Mouse (Mus musculus): ENCODE measurements around the gene A830018L16Rik.
A peak's percentile ranks its signal among the peaks of the same experiment; 100 is the strongest.

The A830018L16Rik gene

DNA sequence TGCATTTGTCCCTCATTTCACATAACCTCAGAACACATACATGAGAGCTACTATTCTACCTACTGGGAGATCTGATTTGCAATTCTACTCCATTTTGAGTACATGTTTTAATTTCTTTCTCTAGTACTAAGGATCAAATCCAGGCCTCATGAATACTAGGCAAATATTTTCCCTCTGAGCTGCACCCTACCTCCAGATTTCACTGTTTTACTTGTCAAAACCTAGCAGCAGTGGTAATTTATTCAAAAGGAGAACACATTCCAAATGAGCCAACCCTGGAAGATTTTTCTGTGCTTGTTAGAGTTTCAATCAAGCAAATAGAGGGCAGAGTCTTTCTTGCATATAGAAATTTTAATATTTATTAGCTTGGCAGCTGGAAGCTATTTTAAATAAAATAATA is 238.9 kb downstream of the A830018L16Rik start:
- no peak for DNase-seq

DNA sequence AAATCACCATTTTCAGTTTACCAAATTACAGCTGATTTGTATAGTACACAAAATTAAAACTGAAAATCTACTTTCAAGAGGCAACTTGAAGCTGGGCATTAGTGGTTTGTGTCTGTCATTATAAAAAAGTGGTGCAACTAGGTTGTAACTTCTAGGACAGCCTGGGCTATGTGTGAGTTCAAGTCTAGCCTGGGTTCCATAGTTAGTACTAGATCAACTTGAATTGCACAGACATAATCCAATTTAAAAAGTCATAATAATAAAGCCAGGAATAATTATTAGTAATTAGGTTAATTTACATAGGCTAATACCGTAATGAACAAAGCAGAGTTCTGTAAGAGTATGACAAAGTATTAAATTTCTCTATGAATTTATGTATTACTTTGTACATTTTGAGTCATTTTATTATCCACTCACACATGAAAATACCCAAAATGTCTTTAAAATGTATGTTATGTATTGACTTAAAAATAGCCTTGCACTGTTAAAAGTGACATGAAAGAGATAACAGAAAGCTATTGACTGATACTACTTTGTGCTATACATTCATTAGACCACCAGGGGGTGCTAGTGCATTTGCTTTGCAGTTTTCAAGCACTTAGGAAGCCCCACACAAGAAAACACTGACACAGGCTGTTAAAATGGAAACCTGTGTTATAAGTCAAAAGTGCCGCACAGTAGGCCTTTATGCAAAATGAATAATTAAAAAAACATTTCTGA is 243.6 kb downstream of the A830018L16Rik start:
- peak; percentile 33 for DNase-seq

DNA sequence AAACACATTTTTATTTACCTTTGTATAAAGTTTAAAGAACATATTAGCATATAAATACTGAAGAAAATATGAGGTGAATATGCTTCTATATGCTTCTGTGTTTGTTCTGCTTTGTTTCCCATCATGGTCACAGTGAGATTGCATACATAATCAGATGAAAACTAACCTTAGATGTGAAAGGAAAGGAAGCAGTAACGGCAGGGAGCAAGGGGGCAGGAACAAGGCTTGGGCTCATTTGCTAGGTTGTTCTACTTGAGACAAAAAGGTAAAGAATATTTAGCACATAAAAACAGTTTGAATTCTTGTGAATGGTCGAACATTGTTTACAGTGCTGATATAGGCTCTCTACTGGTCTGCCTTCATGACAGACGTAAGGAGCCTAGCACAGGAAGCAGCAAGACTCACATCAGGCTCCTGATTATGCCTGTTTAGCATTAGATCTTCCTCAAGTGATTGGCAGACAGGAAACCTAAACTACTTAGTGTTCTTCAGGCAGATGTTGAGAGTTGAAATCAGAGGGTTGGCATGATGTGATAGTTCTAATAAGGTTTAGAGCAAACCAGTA is 244.2 kb downstream of the A830018L16Rik start:
- no peak for DNase-seq

DNA sequence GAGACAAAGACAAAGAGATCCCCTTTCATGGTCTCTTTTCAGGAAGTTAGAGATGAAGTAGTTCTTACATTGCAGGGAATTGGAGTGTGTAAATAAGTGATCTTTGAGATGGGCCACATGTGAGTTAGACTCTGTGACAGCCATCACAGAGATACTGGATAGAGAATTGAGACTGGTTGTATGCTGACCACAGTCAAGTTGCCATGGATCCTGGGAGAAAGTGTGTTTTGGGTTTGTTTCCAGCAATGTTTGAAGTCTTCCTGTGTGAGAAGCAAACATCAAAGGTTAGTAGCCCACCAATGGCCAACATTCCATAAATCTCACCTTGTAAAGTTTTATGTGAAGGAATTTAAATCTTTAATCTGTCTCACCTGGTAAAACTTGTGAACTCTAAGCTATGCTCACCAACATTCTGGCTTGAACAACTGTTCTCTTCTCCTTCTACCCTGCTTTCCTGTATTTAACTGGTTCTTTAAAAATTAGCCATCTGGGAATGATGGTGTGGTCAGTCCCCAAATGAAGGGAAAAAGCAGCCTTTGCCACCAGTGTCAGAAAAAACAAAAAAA is 330.9 kb downstream of the A830018L16Rik start:
- no peak for DNase-seq

DNA sequence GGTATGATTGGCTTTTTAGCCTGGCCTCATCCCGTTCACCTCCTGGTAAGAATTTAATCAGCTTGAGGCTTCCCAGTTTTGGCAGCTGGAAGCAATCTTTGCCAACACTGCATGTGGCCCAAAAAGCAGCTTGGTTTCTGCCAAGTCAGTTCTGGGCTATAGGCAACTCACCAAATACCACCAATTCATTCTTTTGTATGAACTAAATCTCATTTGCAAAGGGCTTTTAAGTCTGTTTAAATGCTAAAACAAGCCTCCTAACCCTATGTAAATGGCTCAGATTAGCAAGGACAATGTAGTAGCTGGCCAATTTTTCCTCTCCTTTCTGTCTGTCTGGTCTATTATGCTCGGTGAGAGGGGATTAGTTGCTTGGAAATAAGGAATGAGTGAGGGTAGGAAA is 334.5 kb downstream of the A830018L16Rik start:
- no peak for DNase-seq

DNA sequence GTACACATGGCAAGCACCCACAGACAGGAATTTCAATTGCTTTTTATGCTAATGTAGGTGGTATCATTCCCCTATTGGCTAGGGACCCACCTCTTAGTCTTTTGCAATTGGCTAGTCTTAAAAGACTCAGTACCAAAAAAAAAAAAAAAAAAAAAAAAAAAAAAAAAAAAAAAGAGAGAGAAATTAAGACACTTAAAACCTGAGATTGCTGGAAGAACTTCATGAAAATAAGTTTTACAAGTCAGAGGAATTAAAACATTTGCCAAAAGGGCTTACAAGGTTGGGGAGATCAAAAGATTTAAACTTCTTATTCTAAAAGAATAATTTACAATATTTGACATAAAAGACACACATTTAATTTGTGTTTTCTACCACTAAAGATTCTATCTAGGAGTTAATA is 336.2 kb downstream of the A830018L16Rik start:
- DNase-seq = no peak

DNA sequence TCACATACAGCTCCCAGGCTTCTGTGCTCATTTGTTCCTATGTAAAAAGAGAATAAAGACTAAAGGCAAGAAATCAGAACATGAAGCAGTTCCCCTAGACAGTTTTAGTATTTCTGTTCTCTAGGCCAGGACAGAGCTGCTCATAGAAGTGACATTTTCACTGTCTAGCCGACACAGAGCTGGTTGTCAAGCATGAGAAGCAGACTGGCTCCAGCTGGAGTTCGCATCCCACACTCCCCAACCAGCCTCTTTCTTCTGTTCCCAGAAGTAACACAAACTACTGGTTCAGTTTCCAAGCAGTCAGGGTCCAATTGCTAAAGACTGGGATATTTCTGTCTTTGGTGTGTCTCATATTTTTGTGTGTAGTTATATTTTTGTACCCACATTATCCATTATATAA is 336.7 kb downstream of the A830018L16Rik start:
- no peak for DNase-seq

DNA sequence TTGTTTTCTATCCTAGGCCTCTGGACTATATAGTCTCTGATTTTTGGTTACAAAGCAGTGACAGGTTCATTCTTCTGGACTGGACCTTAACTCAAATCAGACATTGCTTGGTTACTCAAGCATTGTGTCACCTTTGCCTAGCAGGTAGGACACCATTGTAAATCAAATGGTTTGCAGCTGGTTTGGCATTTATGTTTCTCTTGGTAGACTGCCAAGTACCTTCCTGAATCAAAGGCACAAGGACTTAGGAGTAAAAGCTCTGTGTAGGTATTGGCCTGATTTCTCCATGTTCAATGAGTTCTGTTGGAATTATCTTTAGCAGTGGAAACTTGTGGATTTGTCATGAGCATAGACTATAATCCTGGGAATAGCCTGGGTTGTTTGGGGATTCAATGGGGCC is 338.1 kb downstream of the A830018L16Rik start:
- DNase-seq = no peak

DNA sequence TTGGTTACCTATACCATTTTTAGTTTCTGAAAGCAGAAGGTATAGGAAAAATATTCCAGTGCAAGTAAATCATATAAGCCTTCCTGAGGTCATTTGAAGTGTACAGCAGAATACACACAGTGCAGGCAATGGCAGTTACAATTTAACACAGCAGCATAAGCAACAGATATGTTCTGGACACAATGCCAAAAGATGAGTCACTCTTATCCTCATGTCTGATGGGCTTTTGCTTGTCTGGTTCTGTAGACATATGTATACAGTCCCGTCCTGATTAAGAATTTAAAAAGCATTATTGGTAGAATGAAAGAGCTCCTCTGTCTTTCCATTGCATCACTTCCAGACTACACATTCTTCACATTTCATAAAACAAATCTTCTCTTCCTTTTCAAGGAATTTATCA is 374.4 kb downstream of the A830018L16Rik start:
- no peak for DNase-seq

DNA sequence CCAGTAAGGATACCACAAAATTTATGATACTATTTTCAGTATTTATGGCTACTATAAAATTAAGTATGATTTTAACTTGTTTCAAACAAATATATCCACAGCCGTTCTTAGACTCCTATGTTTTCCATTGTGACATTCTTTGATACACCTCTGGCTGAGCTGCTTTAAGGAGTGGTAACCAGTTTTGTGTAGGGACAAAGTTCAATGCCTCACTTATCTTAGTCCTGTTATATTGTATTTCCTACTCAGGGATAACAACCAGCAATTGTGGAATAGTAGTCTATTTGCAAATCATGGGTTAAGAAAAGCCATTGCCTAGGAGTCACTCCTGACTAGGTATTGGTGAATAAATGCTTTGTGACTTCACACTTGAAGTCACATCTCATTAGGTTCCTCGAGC is 378.9 kb downstream of the A830018L16Rik start:
- DNase-seq = no peak

DNA sequence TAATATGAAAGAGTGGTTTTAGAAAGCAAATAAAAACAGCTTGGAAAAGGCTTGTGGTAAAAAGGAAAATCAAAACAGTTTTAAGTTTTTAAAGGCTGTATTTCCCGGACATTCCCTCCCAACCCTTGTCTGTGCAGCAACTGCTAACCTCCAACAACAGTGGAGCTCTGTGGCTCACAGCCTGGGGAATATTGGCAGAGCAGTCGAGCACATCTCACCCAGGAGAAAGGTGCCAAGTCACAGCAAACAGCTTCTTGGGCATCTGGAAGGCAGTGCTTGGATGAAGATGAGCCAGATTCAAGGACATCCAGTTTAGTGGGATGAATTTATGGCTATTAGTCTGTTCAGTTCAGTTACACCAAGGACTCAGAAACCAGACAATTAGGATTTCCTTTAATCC is 381.8 kb downstream of the A830018L16Rik start:
- DNase-seq = peak; percentile 5

DNA sequence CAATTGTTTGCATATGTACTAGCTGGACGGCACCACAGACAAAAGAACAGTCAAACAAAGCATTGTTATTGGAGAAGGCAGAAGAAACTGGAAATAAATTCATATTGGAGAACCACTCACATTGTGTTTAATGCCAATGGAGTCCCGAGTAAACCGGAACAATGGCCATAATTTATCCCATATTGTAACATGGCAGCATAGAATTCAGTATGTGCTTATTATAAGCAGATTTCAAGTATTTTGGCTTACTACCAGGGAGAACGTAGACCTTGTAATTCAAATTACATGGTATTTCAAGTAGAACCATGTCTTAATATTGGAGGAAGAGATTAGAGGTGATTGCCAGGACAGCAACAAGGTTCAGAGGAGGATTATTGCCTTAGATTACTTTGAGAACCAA is 458.9 kb downstream of the A830018L16Rik start:
- no peak for DNase-seq

DNA sequence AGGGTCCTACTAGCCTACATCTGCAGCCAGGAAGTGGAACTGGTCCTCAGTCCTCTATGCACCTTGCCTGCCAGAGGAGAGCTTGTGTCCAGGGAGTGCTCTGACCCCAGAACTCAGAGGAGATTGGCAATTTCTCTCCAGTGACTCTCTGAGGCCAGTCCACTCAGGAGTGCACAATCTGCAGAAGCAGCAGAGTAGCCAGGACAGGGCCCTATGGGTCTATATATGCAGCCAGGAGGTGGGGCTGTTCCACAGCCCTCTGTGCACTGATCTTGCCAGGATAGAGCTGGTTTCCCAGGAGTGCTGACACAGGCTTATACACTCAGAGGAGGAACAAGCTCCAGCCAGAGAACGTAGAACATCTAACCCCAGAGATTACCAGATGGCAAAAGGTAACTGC is 459.7 kb downstream of the A830018L16Rik start:
- DNase-seq = no peak

DNA sequence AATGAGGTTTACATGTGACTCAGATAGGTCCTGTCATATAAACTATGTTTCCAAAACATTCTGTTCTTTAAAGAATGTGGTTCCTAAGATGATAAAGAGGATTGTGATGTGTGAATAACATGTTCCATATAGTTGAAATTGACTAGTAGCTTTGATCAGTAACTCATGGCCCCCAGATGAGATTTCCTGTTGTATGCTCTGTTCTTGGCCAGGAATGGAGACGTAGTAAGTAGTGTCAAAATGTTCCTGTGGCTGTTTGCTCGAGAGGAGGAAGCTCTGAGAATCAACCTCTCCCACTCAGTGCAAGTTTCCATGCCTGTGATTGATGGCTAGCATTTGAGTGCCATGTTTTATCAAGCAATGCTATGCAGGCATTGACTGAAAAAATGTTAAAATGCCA is 467.8 kb downstream of the A830018L16Rik start:
- no peak for DNase-seq

DNA sequence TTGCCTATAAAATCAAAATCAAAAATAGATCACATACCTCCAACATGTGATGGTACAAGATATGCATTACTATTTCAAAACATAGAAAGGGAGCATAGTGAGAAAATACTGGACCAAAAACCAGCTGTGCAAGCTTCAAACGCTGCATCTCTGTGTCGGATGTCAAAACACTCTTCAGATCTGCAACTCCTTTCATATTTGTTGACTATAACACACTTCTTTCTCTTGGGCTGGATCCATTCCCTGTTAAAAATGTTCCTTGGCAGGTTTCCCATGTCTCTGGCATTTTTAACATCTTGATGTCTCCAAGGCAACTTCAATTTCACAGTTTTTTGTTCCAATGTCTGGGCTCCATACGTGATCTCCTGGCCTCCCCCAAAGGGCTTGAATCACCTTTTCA is 481.8 kb downstream of the A830018L16Rik start:
- DNase-seq = peak; percentile 2

DNA sequence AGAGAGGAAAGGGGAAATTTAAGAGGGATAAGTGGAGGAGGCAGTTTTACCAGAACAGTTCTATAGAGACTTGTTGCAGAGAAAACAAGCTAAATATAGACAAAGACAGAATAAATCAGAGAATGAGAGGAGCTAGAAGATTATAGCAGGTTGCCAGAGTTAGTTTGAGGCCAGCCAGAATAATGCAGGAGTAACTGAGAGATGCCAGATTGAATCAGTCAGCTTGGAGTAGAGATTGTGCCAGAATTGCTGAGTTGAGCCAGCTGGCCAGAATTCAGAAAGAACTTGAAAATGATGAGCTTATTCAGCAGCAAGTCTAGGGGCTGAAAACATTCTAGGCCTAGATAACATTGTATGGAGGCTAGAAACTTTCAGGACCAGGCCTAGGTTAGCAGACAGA is 502.0 kb downstream of the A830018L16Rik start:
- DNase-seq = no peak

DNA sequence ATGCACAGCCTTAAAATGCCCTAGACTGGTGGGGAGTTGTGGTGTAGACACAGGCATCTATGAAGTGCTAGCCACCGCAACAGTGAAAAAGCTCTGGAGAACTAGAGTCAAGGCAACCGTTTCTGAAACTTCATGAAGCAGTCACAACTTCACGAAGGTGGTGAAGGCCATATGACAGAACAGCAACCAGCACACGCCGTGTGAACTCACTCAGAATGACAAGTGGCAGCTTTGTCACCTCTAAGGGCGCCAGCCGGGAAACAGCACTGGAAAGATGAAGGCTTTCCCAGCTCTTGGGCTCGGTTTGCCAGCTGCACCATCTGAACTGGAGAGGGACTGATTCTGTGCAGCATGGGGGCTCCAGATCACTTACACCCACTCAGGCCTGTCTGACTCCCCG is 523.1 kb downstream of the A830018L16Rik start:
- DNase-seq = no peak

DNA sequence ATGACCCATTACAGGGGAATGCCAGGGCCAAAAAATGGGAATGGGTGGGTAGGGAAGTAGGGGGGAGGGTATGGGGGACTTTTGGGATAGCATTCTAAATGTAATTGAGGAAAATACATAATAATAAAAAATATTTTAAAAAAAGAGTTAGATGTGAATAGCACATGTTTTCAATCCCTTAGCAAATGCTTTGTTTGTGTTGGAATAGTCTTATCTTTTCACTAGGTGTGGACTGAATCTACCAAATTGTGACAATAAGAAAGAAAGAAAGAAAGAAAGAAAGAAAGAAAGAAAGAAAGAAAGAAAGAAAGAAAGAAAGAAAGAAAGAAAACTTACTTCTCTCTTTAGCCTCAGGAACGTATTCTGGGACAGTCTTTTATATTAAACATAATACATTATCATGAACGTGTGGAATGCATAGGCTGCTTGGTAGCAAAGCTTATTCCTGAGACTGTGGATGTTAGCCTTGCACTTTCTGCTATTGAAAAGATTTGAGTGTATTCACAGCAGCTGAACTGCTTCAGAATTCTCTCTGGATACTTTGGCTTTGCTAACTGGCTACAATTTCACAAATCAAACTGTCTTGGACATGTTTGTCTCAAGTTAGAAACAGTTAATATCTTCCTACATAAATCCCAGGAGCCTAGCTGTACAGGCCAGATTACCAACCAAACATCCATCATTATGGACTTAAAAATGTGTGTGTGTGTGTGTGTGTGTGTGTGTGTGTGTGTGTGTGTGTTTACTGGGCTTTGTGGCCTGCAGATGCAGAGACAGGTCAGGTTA is 545.7 kb downstream of the A830018L16Rik start:
- DNase-seq = no peak

DNA sequence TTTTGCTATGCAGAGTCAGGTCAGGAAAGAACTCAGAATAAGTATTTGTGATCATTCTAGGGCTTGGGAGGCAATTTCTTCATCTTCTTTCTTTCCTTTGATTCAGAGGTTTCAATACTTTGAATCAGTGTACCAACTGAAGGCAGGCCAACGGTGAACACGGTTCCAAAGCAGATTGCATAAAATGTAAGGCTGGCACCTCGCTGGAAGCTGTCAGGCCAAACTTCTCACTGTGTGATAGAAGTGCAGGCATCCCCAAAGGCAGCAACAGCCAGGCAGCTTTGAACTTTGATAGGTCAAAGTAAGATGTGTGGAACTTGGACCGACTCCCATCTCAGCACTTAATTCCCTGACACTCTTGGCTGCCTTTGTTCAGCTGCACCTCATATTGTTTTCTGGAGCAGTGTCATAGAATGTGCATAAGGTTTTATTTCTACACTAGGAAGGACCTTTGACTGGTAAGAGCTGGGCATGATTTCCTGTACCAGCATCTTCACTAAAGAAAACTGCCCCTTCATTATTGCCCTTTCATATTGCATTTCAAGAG is 568.8 kb downstream of the A830018L16Rik start:
- no peak for DNase-seq

DNA sequence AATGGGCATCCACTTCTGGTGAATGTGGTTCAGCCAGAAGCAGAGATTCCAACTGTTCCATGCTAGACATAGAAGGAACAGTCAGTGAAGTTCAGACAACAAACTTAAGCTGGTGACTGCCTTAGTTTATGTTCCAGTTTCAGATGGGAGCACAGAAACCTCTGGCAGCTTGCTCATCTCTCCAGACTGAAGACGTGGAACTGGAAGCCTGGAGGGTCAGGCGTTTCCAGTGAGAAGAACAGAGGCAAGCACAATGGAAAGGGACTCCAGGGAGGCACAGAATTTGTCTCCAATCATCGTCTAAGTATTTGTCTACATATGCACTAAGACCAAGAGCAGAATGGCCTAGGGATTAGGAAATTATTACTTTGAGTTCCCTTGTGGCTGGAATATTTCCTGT is 576.1 kb downstream of the A830018L16Rik start:
- DNase-seq = no peak

DNA sequence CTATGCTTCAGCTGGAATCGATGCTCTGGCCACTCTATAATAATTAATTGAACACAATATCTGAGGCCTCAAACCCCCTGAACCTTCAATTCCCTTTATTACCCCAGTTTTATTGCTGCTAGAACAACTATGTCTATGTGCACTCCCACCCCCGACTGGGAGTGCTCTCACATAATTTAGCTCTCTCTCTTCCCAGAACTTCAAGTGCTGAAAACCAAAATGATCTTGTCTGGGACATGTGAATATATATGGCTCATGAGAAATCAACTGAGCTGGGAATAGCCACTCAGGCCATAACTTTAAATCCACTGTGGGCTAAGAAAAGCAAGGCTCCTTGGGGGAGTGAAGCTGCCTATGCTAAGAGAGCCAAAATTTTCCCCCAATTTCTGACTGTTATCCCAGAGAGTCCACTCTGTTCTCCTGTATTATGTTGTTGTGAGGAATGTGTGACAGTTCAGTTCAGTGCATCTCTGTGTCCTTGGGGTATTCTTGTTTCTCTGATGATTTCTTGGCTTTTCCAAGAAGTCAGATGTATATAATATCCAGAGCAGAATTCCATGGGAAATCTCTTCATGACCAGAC is 582.5 kb downstream of the A830018L16Rik start:
- no peak for DNase-seq

DNA sequence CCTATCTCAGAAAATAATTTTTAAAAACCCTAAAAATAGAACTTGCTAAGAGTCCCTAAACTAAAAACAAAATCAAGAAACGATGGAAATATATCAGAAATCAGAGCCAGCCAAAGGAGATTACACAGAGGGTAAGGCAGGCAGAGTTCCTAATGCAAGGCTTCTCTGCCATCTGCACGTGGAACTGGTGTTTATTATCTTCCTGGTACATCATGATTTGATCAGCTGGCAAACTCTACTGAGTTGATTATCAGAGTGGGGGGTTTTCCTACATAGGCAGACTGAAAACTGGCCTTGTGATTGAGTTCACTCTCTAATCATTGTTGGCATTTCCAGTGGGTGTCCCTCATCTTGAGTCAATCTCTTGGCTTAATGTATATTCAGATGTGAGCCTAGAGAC is 583.7 kb downstream of the A830018L16Rik start:
- peak; percentile 30 for DNase-seq

DNA sequence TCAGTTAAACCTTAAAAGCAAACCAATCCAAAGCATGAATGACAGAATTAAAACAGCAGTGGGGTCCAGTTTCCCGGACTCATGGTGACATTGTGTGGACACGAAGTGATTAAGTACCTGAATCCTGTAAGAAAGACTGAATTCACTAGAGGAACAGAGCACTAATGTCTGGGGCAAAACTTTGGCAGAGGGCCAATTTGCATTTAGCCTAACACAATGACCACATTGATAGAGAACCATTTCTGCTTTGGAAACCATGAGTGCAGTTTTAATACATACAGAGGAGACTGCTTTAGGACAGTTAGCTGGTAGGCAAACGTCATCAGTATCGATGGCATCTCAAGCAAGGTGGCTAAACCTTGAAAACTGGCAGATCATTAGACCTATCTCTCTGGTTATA is 586.7 kb downstream of the A830018L16Rik start:
- no peak for DNase-seq
